Mouse (Mus musculus) embryonic facial prominence, embryonic 11.5 days (tissue): Measurements from ENCODE around the gene Pdzk1. TPM values are rescaled to one million over a fixed set of nuclear protein-coding genes. Genes with fewer than 3 reads are reported as not detected.

Experiments used
- ATAC-seq: fragments of 200-750 bp; cut with Nextera tagmentation; replicated peaks from 2 replicates; pipeline ENCODE4 v1.8.0; 2017; ENCODE audit warnings: low read depth; ENCODE audit not compliant: insufficient number of reproducible peaks, low FRiP score, low TSS enrichment
- DNase-seq: peaks from one replicate; pipeline ENCODE4 v3.0.0-alpha.2; 2015; ENCODE audit warnings: low spot score
- H3K27ac ChIP-seq: fragments of 300-500 bp; sonication (generic); replicated peaks from 2 replicates; pipeline ENCODE4 v1.5.1; 2014; ENCODE audit warnings: mild to moderate bottlenecking, low read depth, low read length, control low read depth
- H3K27me3 ChIP-seq: fragments of 300-500 bp; sonication (generic); 2 replicates; pipeline ENCODE4 v1.6.1; 2014; ENCODE audit warnings: mild to moderate bottlenecking, low read length, moderate library complexity, mixed read lengths; ENCODE audit not compliant: control insufficient read depth, insufficient read depth
- H3K36me3 ChIP-seq: fragments of 300-500 bp; sonication (generic); replicated peaks from 2 replicates; pipeline ENCODE4 v1.6.1; 2014; ENCODE audit warnings: low read depth, mild to moderate bottlenecking, low read length, moderate library complexity, mixed read lengths; ENCODE audit not compliant: control insufficient read depth, insufficient read depth
- H3K4me1 ChIP-seq: fragments of 300-500 bp; sonication (generic); 2 replicates; pipeline ENCODE4 v1.6.1; 2014; ENCODE audit warnings: low read length, mixed read lengths; ENCODE audit not compliant: control insufficient read depth, insufficient read depth
- H3K4me2 ChIP-seq: fragments of 300-500 bp; sonication (generic); 2 replicates; pipeline ENCODE4 v1.6.1; 2014; ENCODE audit warnings: low read depth, mild to moderate bottlenecking, control low read depth, low read length, moderate library complexity
- H3K4me3 ChIP-seq: fragments of 300-500 bp; sonication (generic); 2 replicates; pipeline ENCODE4 v1.5.1; 2014; ENCODE audit warnings: low read depth, low read length, control low read depth
- H3K9ac ChIP-seq: fragments of 300-500 bp; sonication (generic); replicated peaks from 2 replicates; pipeline ENCODE4 v1.6.1; 2014; ENCODE audit warnings: mild to moderate bottlenecking, control low read depth, low read length
- H3K9me3 ChIP-seq: fragments of 300-500 bp; sonication (generic); replicated peaks from 2 replicates; pipeline ENCODE4 v1.6.1; 2016; ENCODE audit warnings: mild to moderate bottlenecking, low read length, inconsistent platforms, mixed read lengths; ENCODE audit not compliant: control insufficient read depth
- WGBS: fragments of 180-500 bp; shearing (Covaris S2); extraction: QIAGEN DNeasy Blood & Tissue Kit; methylation state at CpG from one replicate; pipeline ENCODE4 v1.1.7; 2014; 5-methylcytosine and 5-hydroxymethylcytosine counted together
- polyA plus RNA-seq: library from polyadenylated mRNA; unstranded; fragments of >200 nt; fragmentation: Nextera tagmentation; extraction: Ambion mirVana; gene quantifications from 2 replicates; pipeline ENCODE4 v1.2.1, GENCODE M21; 2014

Pdzk1 gene
- polyA plus RNA-seq, 1 experiment from 2014 or later, result not detected

DNA sequence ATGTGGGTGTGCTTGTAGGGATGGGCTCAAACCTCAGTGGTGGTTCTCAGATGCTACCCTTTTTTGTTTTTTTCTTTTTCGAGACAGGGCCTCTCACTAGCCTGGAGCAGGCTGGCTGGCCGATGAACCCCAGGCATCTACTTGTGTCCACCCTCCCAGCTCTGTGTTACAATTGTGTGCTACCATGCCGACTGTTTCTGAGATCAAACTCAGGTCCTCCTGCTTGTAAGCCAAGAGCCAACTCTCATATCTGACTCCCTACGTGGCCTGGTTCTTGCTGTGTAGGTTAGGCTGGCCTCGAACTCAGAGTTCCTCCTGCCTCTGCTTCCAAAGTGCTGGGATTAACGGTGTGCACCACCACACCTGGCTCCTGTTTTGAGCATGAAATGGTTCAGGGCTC, 16.1 kb downstream of the Pdzk1 start:
- 88% methylated on average over 6 of the region's 6 CpGs for WGBS
- Histone ChIP-seq H3K27ac (no peak overlapping the region), H3K4me3 (no peak overlapping the region), H3K36me3 (no peaks in the 10 kb centered on the region; the same call in 1 of the 2 replicates), H3K4me1 (no peaks in the 10 kb centered on the region), H3K4me2 (no peak overlapping the region), H3K9ac (no peak overlapping the region), H3K27me3 (no peaks in the 10 kb centered on the region), H3K9me3 (no peaks in the 10 kb centered on the region)
- DNase-seq, result no peak
- no peak for ATAC-seq

DNA sequence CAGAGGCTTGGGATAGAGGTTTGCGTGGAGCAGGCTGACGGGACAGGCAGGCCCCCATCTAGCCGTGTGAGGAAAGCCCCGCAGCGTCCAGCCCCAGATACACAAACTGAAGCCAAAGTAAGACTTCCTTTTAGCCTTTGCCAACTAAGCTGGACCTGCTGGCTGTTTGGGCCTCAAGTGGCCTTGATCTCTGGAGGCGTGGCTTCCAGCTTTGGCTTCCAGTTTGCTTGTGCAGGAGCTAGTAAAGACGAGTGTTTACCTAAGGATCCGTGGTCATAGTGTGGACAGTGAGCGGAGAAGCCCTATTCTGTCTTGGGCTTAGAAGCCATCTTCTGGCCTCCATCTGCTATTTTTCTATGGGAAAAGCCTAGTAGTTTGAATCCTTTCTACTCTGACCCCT, 16.7 kb downstream of the Pdzk1 start:
- no peak overlapping the region for H3K4me2 ChIP-seq
- H3K9me3 ChIP-seq, result no peaks in the 10 kb centered on the region
- no peak overlapping the region for H3K27ac ChIP-seq
- DNase-seq (no peak), ATAC-seq (no peak)
- no peak overlapping the region for H3K9ac ChIP-seq
- H3K4me3 ChIP-seq, result no peak overlapping the region
- no peaks in the 10 kb centered on the region for H3K4me1 ChIP-seq
- no peaks in the 10 kb centered on the region; the same call in 1 of the 2 replicates for H3K36me3 ChIP-seq
- 89% methylated on average over 9 of the region's 9 CpGs for WGBS
- no peaks in the 10 kb centered on the region for H3K27me3 ChIP-seq

- Histone ChIP-seq H3K9ac (no peak overlapping the region), H3K9me3 (no peaks in the 10 kb centered on the region), H3K27me3 (no peaks in the 10 kb centered on the region), H3K4me1 (no peaks in the 10 kb centered on the region), H3K36me3 (no peaks in the 10 kb centered on the region; the same call in 1 of the 2 replicates), H3K4me3 (no peak overlapping the region), H3K27ac (no peak overlapping the region), H3K4me2 (no peak overlapping the region)
- DNase-seq, result no peak
- ATAC-seq, result no peak
- 89% methylated on average over 12 of the region's 12 CpGs for WGBS
These were observed 17.9 kb downstream of the Pdzk1 start for GRCm38 (mm10) chr3:96846985-96847384.

- no peak overlapping the region for H3K9ac ChIP-seq
- no peak for DNase-seq
- no peak overlapping the region for H3K4me3 ChIP-seq
- ATAC-seq, result no peak
- H3K9me3 ChIP-seq, result no peaks in the 10 kb centered on the region
- no peaks in the 10 kb centered on the region for H3K4me1 ChIP-seq
- no peaks in the 10 kb centered on the region; the same call in 1 of the 2 replicates for H3K36me3 ChIP-seq
- WGBS, result 43% methylated on average over 6 of the region's 6 CpGs
- no peak overlapping the region for H3K4me2 ChIP-seq
- H3K27ac ChIP-seq, result no peak overlapping the region
- no peaks in the 10 kb centered on the region for H3K27me3 ChIP-seq
These were observed 18.6 kb downstream of the Pdzk1 start for GRCm38 (mm10) chr3:96847661-96848060.

DNA sequence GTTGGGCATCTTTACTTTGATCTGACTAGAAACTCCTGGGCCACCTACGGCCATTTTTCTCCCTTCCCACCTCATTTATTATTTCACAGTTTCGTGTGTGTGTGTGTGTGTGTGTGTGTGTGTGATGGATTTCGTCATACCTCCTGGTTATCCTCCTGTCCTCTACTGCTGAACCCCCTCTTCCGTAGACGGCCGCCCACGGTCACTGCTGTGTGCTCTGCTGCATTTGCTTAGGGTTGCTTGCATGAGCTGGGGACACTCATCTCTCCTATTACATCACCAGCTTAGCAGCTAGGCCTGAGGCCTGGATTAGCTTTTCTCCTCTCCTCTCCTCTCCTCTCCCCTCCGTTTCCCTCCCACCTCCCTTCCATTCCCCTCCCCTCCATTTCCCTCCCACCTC, 19.4 kb downstream of the Pdzk1 start:
- Histone ChIP-seq H3K4me2 (no peak overlapping the region), H3K27ac (no peak overlapping the region), H3K4me1 (no peaks in the 10 kb centered on the region), H3K27me3 (no peaks in the 10 kb centered on the region), H3K4me3 (no peak overlapping the region), H3K9ac (no peak overlapping the region), H3K36me3 (no peaks in the 10 kb centered on the region; the same call in 1 of the 2 replicates), H3K9me3 (no peaks in the 10 kb centered on the region)
- ATAC-seq, result no peak
- WGBS, result 88% methylated on average over 7 of the region's 8 CpGs
- no peak for DNase-seq

DNA sequence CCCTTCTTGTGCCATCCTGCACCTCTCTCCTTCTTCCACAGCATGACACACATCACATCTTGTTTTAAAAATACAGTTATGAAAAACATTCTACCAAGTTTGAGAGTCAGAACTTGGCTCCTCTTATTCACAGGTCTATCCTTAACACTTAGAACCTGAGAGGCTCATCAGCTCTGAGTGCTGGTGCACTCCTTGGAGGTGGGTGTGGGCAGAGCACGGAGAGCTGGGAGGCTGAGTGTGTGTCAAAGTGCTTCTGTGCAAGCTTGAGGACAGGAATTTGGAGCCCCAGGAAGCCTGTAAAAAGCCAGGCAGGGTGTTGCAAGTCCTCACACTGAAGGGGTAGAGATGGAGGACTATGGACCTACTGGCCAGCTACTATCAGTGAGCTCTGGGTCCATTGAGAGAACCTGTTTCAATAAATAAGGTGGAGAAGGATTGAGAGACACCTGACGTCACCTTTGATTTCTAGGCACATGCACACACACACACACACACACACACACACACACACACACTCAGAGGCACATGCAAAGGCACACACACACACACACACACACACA, 20.2 kb downstream of the Pdzk1 start:
- 86% methylated on average over 2 of the region's 2 CpGs for WGBS
- Histone ChIP-seq H3K9me3 (no peaks in the 10 kb centered on the region), H3K4me3 (no peak overlapping the region), H3K36me3 (no peaks in the 10 kb centered on the region; the same call in 1 of the 2 replicates), H3K4me2 (no peak overlapping the region), H3K27ac (no peak overlapping the region), H3K4me1 (no peaks in the 10 kb centered on the region), H3K27me3 (no peaks in the 10 kb centered on the region), H3K9ac (no peak overlapping the region)
- DNase-seq (no peak), ATAC-seq (no peak)

GRCm38 (mm10) chr3:96852561-96852960, 23.5 kb downstream of the Pdzk1 start:
- Histone ChIP-seq H3K27ac (no peak overlapping the region), H3K9me3 (no peaks in the 10 kb centered on the region), H3K4me2 (no peak overlapping the region), H3K4me3 (no peak overlapping the region), H3K4me1 (no peaks in the 10 kb centered on the region), H3K27me3 (no peaks in the 10 kb centered on the region), H3K9ac (no peak overlapping the region), H3K36me3 (no peaks in the 10 kb centered on the region; the same call in 1 of the 2 replicates)
- 83% methylated on average over 6 of the region's 6 CpGs for WGBS
- DNase-seq, result no peak
- no peak for ATAC-seq

- Histone ChIP-seq H3K27ac (no peak overlapping the region), H3K36me3 (no peaks in the 10 kb centered on the region), H3K27me3 (no peaks in the 10 kb centered on the region), H3K9me3 (no peaks in the 10 kb centered on the region), H3K4me2 (no peak overlapping the region), H3K4me1 (no peaks in the 10 kb centered on the region), H3K9ac (no peak overlapping the region), H3K4me3 (no peak overlapping the region)
- ATAC-seq, result no peak
- DNase-seq, result no peak
- WGBS, result 89% methylated on average over 4 of the region's 4 CpGs
These were observed 25.3 kb downstream of the Pdzk1 start for GRCm38 (mm10) chr3:96854376-96854775.
